Mouse (Mus musculus): Measurements from ENCODE around the gene Foxl2. TPM values are rescaled to one million over a fixed set of nuclear protein-coding genes. Genes with fewer than 3 reads are reported as not detected.

The Foxl2 gene
- polyA plus RNA-seq (2015; fragmentation: Illumina TruSeq; extraction: RNeasy Lipid Tissue Mini Kit (QIAGEN cat#74804); ENCODE audit: low read depth, low replicate concordance): 0.57 TPM

DNA sequence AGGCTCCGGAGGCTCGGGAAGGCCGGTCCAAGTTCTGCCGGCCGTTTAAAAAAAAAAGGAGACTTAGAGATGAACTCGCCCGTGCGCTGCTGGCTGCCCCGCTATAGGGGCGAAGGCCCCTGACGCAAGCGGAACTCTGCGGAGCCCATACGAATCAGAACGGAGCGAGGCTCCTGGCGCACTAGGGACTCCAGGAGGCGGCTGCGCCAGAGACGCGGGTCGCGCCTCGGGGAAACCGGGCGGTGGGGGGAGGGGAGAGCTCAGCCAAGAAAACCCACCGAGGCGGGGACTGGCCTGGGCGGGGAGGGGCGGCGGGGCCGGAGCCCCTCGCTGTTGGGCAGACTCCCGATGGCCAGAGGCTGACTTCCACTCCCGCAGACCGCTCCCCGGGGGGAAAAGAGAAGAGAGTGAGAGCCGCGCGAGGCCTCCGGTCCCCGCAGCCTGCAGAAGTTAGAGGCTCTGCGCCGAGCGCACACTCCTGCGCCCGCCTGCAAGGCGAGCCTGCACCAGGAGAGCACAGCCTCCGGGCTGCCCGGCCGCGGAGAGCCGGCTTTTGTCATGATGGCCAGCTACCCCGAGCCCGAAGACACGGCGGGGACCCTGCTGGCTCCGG is at the start of gene Foxl2:
Gene Foxl2, plus strand, starts transcription at position 186 of the 613 bp plus-strand sequence.

DNA sequence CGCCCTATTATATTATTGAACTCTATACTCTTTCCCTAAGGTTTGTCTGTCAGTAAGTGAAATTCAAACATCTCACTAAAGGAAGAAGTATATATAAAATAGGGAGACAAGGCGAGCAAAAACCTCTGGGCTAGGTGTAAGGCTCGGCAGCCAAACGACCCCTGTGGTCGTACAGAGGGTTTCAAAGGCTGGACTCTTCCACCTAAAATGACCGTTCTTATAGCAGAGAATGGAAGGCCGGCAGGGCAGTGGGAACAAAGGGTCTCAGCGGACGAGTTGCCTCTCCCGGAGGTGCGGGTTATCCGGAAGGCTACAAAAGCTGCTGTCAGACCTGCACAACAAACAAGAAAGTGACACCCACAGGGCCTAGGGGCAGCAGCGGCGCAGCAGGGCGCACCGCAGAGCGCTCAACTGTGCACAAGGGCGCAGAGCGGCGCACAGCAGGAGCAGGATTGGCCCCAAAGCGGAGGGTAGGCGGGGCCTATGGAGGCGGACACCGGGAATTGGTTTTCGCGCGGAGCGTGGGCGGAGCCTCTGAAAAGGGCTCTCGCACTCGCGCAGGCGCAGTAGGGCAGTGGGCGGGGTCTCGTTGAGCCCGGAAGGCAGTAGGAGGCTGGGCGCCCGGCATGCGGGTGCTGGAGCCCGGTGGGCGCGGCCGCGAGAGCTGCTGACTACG is 30.9 kb downstream of the Foxl2 start, which contains the start of gene Faim:
Gene Faim, plus strand, starts transcription at position 574 of the 676 bp plus-strand sequence.

Other genes with a start within 250 kb of the Foxl2 start
- gene Prr23a1, start 112.8 kb upstream of the Foxl2 start, polyA plus RNA-seq (2015; fragmentation: Illumina TruSeq; extraction: RNeasy Lipid Tissue Mini Kit (QIAGEN cat#74804); ENCODE audit: low read depth, low replicate concordance): not detected
- not detected for gene Prr23a2, start 98.8 kb upstream of the Foxl2 start, polyA plus RNA-seq (2015; fragmentation: Illumina TruSeq; extraction: RNeasy Lipid Tissue Mini Kit (QIAGEN cat#74804); ENCODE audit: low read depth, low replicate concordance)
- gene Prr23a3, start 90.5 kb upstream of the Foxl2 start, polyA plus RNA-seq (2015; fragmentation: Illumina TruSeq; extraction: RNeasy Lipid Tissue Mini Kit (QIAGEN cat#74804); ENCODE audit: low read depth, low replicate concordance): not detected
- gene 7420426K07Rik, start 52.2 kb upstream of the Foxl2 start, polyA plus RNA-seq (2015; fragmentation: Illumina TruSeq; extraction: RNeasy Lipid Tissue Mini Kit (QIAGEN cat#74804); ENCODE audit: low read depth, low replicate concordance): not detected
- 43.7 TPM for gene Faim, start 31.1 kb downstream of the Foxl2 start, polyA plus RNA-seq (2015; fragmentation: Illumina TruSeq; extraction: RNeasy Lipid Tissue Mini Kit (QIAGEN cat#74804); ENCODE audit: low read depth, low replicate concordance)
- not detected for gene Gm1123, start 80.4 kb downstream of the Foxl2 start, polyA plus RNA-seq (2015; fragmentation: Illumina TruSeq; extraction: RNeasy Lipid Tissue Mini Kit (QIAGEN cat#74804); ENCODE audit: low read depth, low replicate concordance)
- 14.6 TPM for gene Pik3cb, start 185.3 kb downstream of the Foxl2 start, polyA plus RNA-seq (2015; fragmentation: Illumina TruSeq; extraction: RNeasy Lipid Tissue Mini Kit (QIAGEN cat#74804); ENCODE audit: low read depth, low replicate concordance)